Mouse (Mus musculus) adrenal gland, postnatal 36 days (tissue): ENCODE results near the gene Gm13889. TPM values are rescaled to one million over a fixed set of nuclear protein-coding genes. Genes with fewer than 3 reads are reported as not detected.

Experiments used
- total RNA-seq, 2 experiments: library from RNA; stranded (reverse); gene quantifications; 2 replicates each; pipeline ENCODE4 v1.2.3; 2021

The Gm13889 gene
- total RNA-seq, 2 experiments from 2014 or later: 30.9 to 72.6 TPM

Other genes with a start within 250 kb of the Gm13889 start
- 100 to 1,000 TPM in 1 of 2 experiments, 10 to 100 TPM in 1; 83.3 to 110 TPM for gene Ext2, start 134.6 kb downstream of the Gm13889 start, total RNA-seq
- 10 to 100 TPM in 1 of 2 experiments, 1 to 10 TPM in 1; 7.1 to 10.7 TPM for gene Accs, start 107.3 kb downstream of the Gm13889 start, total RNA-seq
- gene Accsl, start 88.0 kb downstream of the Gm13889 start, total RNA-seq: under 1 TPM in 1 of 2 experiments, not detected in 1; 0.86 TPM
- gene Gm27027, start 39.2 kb upstream of the Gm13889 start, total RNA-seq: not detected
- 10 to 100 TPM; 38.6 to 53.1 TPM for gene Alkbh3, start 53.6 kb upstream of the Gm13889 start, total RNA-seq
- gene Hsd17b12, start 200.8 kb upstream of the Gm13889 start, total RNA-seq: 100 to 1,000 TPM; 193 to 206 TPM